Mouse (Mus musculus): ENCODE measurements at regions not wholly inside any gene's neighbourhood (a gene's known extent, or its start where the extent isn't known, plus 50 kb on each side); places are given as distances from the start of the nearest gene placed in this dataset.

DNA sequence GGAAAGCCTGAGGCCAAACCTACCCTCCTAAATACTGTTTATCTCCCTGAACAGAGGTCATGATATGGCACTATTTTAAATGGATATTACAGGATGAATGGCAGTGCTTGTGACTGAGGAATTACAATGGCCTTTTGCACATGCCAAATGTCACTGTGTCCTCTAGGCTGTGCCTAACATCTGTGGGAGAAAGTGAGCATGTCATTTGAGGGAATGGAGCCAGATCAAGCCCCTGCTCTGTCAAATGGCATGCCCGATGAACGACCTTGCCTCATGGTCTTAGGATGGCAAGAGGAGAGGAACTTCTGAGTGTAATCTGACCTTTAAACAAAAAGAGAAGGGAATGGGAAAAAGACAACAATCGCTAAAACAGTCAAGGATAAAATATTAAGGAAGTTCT, 827.0 kb downstream of the Gsdmc2 start:
- WGBS = 72% methylated on average over 3 of the region's 3 CpGs
- no peaks in the 10 kb centered on the region for H3K9me3 ChIP-seq (replicated peaks; ENCODE audit: control insufficient read depth, low read length, poor library complexity, severe bottlenecking)
- no peaks in the 10 kb centered on the region for H3K4me1 ChIP-seq (ENCODE audit: control insufficient read depth, insufficient read depth, low read length)
- H3K27ac ChIP-seq (ENCODE audit: low read length) = no peak overlapping the region
- H3K27me3 ChIP-seq (ENCODE audit: control insufficient read depth, insufficient read depth, low read depth, low read length) = no peaks in the 10 kb centered on the region
- no peak overlapping the region for H3K4me2 ChIP-seq (ENCODE audit: low read length)
- no peak for ATAC-seq
- no peak overlapping the region for H3K4me3 ChIP-seq (ENCODE audit: low read depth, low read length)
- H3K36me3 ChIP-seq (ENCODE audit: control insufficient read depth, insufficient read depth, low read length) = no peaks in the 10 kb centered on the region
- H3K9ac ChIP-seq (ENCODE audit: low read depth, low read length) = no peak overlapping the region

GRCm38 (mm10) chr15:63006471-63007228, 838.3 kb downstream of the Gsdmc2 start:
- no peaks in the 10 kb centered on the region for H3K36me3 ChIP-seq (ENCODE audit: control insufficient read depth, insufficient read depth, low read length)
- H3K4me3 ChIP-seq (ENCODE audit: low read depth, low read length) = no peak overlapping the region
- H3K27ac ChIP-seq (ENCODE audit: low read length) = no peak overlapping the region
- ATAC-seq = no peak
- H3K4me2 ChIP-seq (ENCODE audit: low read length) = no peak overlapping the region
- no peaks in the 10 kb centered on the region for H3K4me1 ChIP-seq (ENCODE audit: control insufficient read depth, insufficient read depth, low read length)
- H3K27me3 ChIP-seq (ENCODE audit: control insufficient read depth, insufficient read depth, low read depth, low read length) = no peaks in the 10 kb centered on the region
- WGBS = 87% methylated on average over 14 of the region's 14 CpGs
- H3K9me3 ChIP-seq (replicated peaks; ENCODE audit: control insufficient read depth, low read length, poor library complexity, severe bottlenecking) = no peaks in the 10 kb centered on the region
- no peak overlapping the region for H3K9ac ChIP-seq (ENCODE audit: low read depth, low read length)

DNA sequence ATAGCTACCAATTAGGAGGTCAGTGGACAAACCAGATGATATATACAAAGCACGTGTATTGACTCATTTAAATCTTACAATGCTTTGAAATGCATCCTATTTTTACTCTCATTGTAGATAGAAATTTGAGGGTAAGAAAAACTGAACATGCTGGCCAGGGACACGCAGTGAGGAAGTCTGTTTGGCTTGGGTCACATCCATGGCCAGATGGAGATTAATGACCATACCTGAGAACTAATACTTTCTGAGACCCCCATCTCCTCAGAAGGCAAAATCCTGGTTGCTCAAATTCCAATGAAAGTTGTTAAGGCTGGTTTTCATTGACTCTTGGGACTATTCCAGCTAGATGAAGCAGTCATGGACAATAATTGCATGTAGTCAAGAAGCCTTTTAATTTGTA, 850.3 kb downstream of the Gsdmc2 start:
- no peaks in the 10 kb centered on the region for H3K27me3 ChIP-seq (ENCODE audit: control insufficient read depth, insufficient read depth, low read depth, low read length)
- no peaks in the 10 kb centered on the region for H3K36me3 ChIP-seq (ENCODE audit: control insufficient read depth, insufficient read depth, low read length)
- no peak overlapping the region for H3K9ac ChIP-seq (ENCODE audit: low read depth, low read length)
- no peak overlapping the region for H3K4me3 ChIP-seq (ENCODE audit: low read depth, low read length)
- no peak overlapping the region for H3K27ac ChIP-seq (ENCODE audit: low read length)
- no peak for ATAC-seq
- H3K4me1 ChIP-seq (ENCODE audit: control insufficient read depth, insufficient read depth, low read length) = no peaks in the 10 kb centered on the region
- WGBS = 90% methylated on average over 2 of the region's 2 CpGs
- H3K9me3 ChIP-seq (replicated peaks; ENCODE audit: control insufficient read depth, low read length, poor library complexity, severe bottlenecking) = no peaks in the 10 kb centered on the region
- no peak overlapping the region for H3K4me2 ChIP-seq (ENCODE audit: low read length)

GRCm38 (mm10) chr15:62986871-62987270, 858.1 kb downstream of the Gsdmc2 start:
- WGBS = 87% methylated on average over 4 of the region's 4 CpGs
- Histone ChIP-seq H3K27ac (ENCODE audit: low read length) (no peak overlapping the region), H3K4me3 (ENCODE audit: low read depth, low read length) (no peak overlapping the region), H3K4me1 (ENCODE audit: control insufficient read depth, insufficient read depth, low read length) (no peaks in the 10 kb centered on the region), H3K4me2 (ENCODE audit: low read length) (no peak overlapping the region), H3K36me3 (ENCODE audit: control insufficient read depth, insufficient read depth, low read length) (no peaks in the 10 kb centered on the region), H3K27me3 (ENCODE audit: control insufficient read depth, insufficient read depth, low read depth, low read length) (no peaks in the 10 kb centered on the region), H3K9ac (ENCODE audit: low read depth, low read length) (no peak overlapping the region), H3K9me3 (replicated peaks; ENCODE audit: control insufficient read depth, low read length, poor library complexity, severe bottlenecking) (no peaks in the 10 kb centered on the region)
- no peak for ATAC-seq

DNA sequence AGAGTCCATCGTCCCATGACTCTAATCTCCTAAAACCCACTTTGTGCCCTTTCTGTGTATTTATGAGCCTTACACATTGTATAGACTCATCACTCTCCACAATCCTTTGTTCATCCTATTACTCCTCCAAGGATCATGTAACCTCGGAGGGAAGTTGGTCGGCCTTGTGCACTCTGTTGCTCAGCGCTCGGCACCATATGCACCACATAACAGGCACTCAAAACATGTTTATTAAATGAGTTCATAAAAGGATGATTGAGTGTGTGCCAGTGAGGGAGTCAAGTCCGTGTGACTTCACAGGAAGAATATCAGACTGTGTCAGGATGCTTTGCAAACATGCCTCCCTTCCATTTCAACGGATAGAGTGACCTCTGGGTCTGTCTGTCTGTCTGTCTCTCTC, 858.8 kb downstream of the Gsdmc2 start:
- Histone ChIP-seq H3K36me3 (ENCODE audit: control insufficient read depth, insufficient read depth, low read length) (no peaks in the 10 kb centered on the region), H3K4me1 (ENCODE audit: control insufficient read depth, insufficient read depth, low read length) (no peaks in the 10 kb centered on the region), H3K27ac (ENCODE audit: low read length) (no peak overlapping the region), H3K27me3 (ENCODE audit: control insufficient read depth, insufficient read depth, low read depth, low read length) (no peaks in the 10 kb centered on the region), H3K9ac (ENCODE audit: low read depth, low read length) (no peak overlapping the region), H3K9me3 (replicated peaks; ENCODE audit: control insufficient read depth, low read length, poor library complexity, severe bottlenecking) (no peaks in the 10 kb centered on the region), H3K4me3 (ENCODE audit: low read depth, low read length) (no peak overlapping the region), H3K4me2 (ENCODE audit: low read length) (no peak overlapping the region)
- WGBS = 81% methylated on average over 7 of the region's 7 CpGs
- ATAC-seq = no peak

GRCm38 (mm10) chr15:62970566-62970965, 874.4 kb downstream of the Gsdmc2 start:
- Histone ChIP-seq H3K9ac (ENCODE audit: low read depth, low read length) (no peak overlapping the region), H3K36me3 (ENCODE audit: control insufficient read depth, insufficient read depth, low read length) (no peaks in the 10 kb centered on the region), H3K27me3 (ENCODE audit: control insufficient read depth, insufficient read depth, low read depth, low read length) (no peaks in the 10 kb centered on the region), H3K4me2 (ENCODE audit: low read length) (no peak overlapping the region), H3K9me3 (replicated peaks; ENCODE audit: control insufficient read depth, low read length, poor library complexity, severe bottlenecking) (no peaks in the 10 kb centered on the region), H3K4me3 (ENCODE audit: low read depth, low read length) (no peak overlapping the region), H3K27ac (ENCODE audit: low read length) (no peak overlapping the region), H3K4me1 (ENCODE audit: control insufficient read depth, insufficient read depth, low read length) (no peaks in the 10 kb centered on the region)
- 89% methylated on average over 2 of the region's 2 CpGs for WGBS
- ATAC-seq = no peak

DNA sequence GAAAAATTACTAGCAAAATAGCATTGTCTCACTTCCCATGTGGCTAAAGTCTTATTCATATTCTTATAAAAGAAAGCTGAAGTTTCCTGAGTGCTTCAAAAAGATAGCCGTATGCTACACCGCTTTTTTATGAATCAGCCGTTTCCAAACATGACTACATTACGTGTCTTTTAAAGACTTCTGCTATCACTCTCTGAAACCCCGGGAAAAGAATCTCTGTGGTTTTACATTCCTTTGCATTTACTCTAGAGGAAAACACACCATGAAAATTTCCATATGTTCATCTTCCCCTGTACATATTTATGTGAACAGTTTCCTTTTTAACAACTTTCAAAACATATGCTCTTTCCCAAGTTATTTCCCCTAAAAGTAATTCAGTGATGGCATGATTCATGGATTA, 882.3 kb downstream of the Gsdmc2 start:
- Histone ChIP-seq H3K9me3 (replicated peaks; ENCODE audit: control insufficient read depth, low read length, poor library complexity, severe bottlenecking) (no peaks in the 10 kb centered on the region), H3K36me3 (ENCODE audit: control insufficient read depth, insufficient read depth, low read length) (no peaks in the 10 kb centered on the region), H3K27ac (ENCODE audit: low read length) (no peak overlapping the region), H3K4me3 (ENCODE audit: low read depth, low read length) (no peak overlapping the region), H3K4me2 (ENCODE audit: low read length) (no peak overlapping the region), H3K9ac (ENCODE audit: low read depth, low read length) (no peak overlapping the region), H3K4me1 (ENCODE audit: control insufficient read depth, insufficient read depth, low read length) (no peaks in the 10 kb centered on the region), H3K27me3 (ENCODE audit: control insufficient read depth, insufficient read depth, low read depth, low read length) (no peaks in the 10 kb centered on the region)
- WGBS = 90% methylated on average over 5 of the region's 5 CpGs
- no peak for ATAC-seq

DNA sequence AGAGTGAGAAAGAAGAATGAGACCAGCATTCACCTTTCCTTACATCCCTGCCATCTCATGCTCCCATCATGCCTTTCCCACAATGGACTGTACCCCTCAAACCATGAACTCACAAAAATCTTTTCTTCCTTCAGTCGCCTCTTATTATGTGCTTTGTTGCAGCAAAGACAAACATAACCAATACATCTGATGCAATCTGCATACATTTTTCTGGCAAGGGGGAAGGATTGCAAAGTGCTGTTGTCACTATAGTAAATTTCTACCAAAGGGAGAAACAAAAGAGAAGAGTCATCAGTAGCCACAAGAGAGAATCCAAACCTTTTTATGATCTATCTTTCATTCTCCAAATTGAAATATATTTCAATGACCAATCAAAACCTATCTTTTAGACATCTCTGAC, 884.4 kb downstream of the Gsdmc2 start:
- 95% methylated on average over 1 of the region's 1 CpGs for WGBS

GRCm38 (mm10) chr15:62958506-62959330, 886.3 kb downstream of the Gsdmc2 start:
- 89% methylated on average over 2 of the region's 2 CpGs for WGBS
- Histone ChIP-seq H3K9ac (ENCODE audit: low read depth, low read length) (no peak overlapping the region), H3K4me1 (ENCODE audit: control insufficient read depth, insufficient read depth, low read length) (no peaks in the 10 kb centered on the region), H3K27ac (ENCODE audit: low read length) (no peak overlapping the region), H3K9me3 (replicated peaks; ENCODE audit: control insufficient read depth, low read length, poor library complexity, severe bottlenecking) (no peaks in the 10 kb centered on the region), H3K4me3 (ENCODE audit: low read depth, low read length) (no peak overlapping the region), H3K27me3 (ENCODE audit: control insufficient read depth, insufficient read depth, low read depth, low read length) (no peaks in the 10 kb centered on the region), H3K36me3 (ENCODE audit: control insufficient read depth, insufficient read depth, low read length) (no peaks in the 10 kb centered on the region), H3K4me2 (ENCODE audit: low read length) (no peak overlapping the region)
- ATAC-seq = no peak

More for the DNA sequence above, 884.4 kb downstream of the Gsdmc2 start:
- no peak overlapping the region for H3K9ac ChIP-seq (ENCODE audit: low read depth, low read length)
- H3K9me3 ChIP-seq (replicated peaks; ENCODE audit: control insufficient read depth, low read length, poor library complexity, severe bottlenecking) = no peaks in the 10 kb centered on the region
- no peaks in the 10 kb centered on the region for H3K36me3 ChIP-seq (ENCODE audit: control insufficient read depth, insufficient read depth, low read length)
- no peak for ATAC-seq
- H3K4me2 ChIP-seq (ENCODE audit: low read length) = no peak overlapping the region
- H3K4me3 ChIP-seq (ENCODE audit: low read depth, low read length) = no peak overlapping the region
- no peaks in the 10 kb centered on the region for H3K4me1 ChIP-seq (ENCODE audit: control insufficient read depth, insufficient read depth, low read length)
- no peak overlapping the region for H3K27ac ChIP-seq (ENCODE audit: low read length)
- H3K27me3 ChIP-seq (ENCODE audit: control insufficient read depth, insufficient read depth, low read depth, low read length) = no peaks in the 10 kb centered on the region
